Comparison of ENCODE assay signal across 8 mouse cellular contexts in genomic region chr10:14085882-14086515, GRCm38 (mm10).
DNase-seq lines count a peak whose midpoint lies in the region; ATAC-seq and TF ChIP-seq lines count a peak whose summit lies in the region.

No protein-coding gene starts in this region.

- H3K9me3 ChIP-seq in hindbrain, embryonic 15.5 days = no peaks in the 10 kb centered on the region
- no peaks in the 10 kb centered on the region for H3K9me3 ChIP-seq in hindbrain, embryonic 13.5 days
- H3K9me3 ChIP-seq in heart, embryonic 12.5 days (replicated peaks) = no peaks in the 10 kb centered on the region
- H3K9me3 ChIP-seq in liver, embryonic 14.5 days (ENCODE audit: control insufficient read depth, low read length) = no peaks in the 10 kb centered on the region
- H3K9me3 ChIP-seq in stomach, embryonic 16.5 days (replicated peaks; ENCODE audit: control insufficient read depth, low read length) = no peaks in the 10 kb centered on the region
- no peaks in the 10 kb centered on the region for H3K9me3 ChIP-seq in hindbrain, embryonic 12.5 days (replicated peaks)

- ATAC-seq in hindbrain, embryonic 15.5 days (ENCODE audit: low FRiP score, low read depth) = no peak
- no peak for ATAC-seq in hindbrain, embryonic 13.5 days (ENCODE audit: low FRiP score)
- ATAC-seq in heart, embryonic 12.5 days (ENCODE audit: insufficient number of reproducible peaks, low FRiP score) = 0 out of 2 replicates have a peak, but pooled peaks have one; percentile 25
- no peak for ATAC-seq in liver, embryonic 14.5 days (ENCODE audit: insufficient read depth)
- no peak for ATAC-seq in stomach, embryonic 16.5 days (ENCODE audit: insufficient read depth, low FRiP score)
- no peak for ATAC-seq in hindbrain, embryonic 12.5 days (ENCODE audit: low FRiP score)

- no peaks in the 10 kb centered on the region for H3K4me1 ChIP-seq in hindbrain, embryonic 15.5 days (replicated peaks)
- H3K4me1 ChIP-seq in hindbrain, embryonic 13.5 days (replicated peaks) = no peaks in the 10 kb centered on the region; the same call in 1 of the 2 replicates
- H3K4me1 ChIP-seq in heart, embryonic 12.5 days (replicated peaks) = peaks cover 19% of the 10 kb centered on the region
- peaks cover 0 to 4% of the 10 kb centered on the region in 2 experiments; a peak in 1 of 4 replicates for H3K4me1 ChIP-seq in liver, embryonic 14.5 days (replicated peaks; ENCODE audit: control insufficient read depth in 2 of 2, insufficient read depth in 2 of 2, low read length in 1 of 2)
- H3K4me1 ChIP-seq in stomach, embryonic 16.5 days (ENCODE audit: control insufficient read depth, insufficient read depth, low read length) = peaks cover 3% of the 10 kb centered on the region; the same call in 1 of the 2 replicates
- H3K4me1 ChIP-seq in hindbrain, embryonic 12.5 days = 0 out of 2 replicates have a peak, but pooled peaks cover 4% of the 10 kb centered on the region

- TF ChIP-seq EP300 in liver, embryonic 14.5 days (IDR thresholded peaks at IDR 0.05; ENCODE audit: low read depth) = no peak

- H3K4me2 ChIP-seq in hindbrain, embryonic 15.5 days = no peak overlapping the region
- no peak overlapping the region for H3K4me2 ChIP-seq in hindbrain, embryonic 13.5 days
- peak overlapping the region; percentile 46 for H3K4me2 ChIP-seq in heart, embryonic 12.5 days
- H3K4me2 ChIP-seq in liver, embryonic 14.5 days (ENCODE audit: low read depth) = peak overlapping the region; percentile 53
- H3K4me2 ChIP-seq in stomach, embryonic 16.5 days (ENCODE audit: low read depth, low read length) = peak overlapping the region; percentile 44
- H3K4me2 ChIP-seq in hindbrain, embryonic 12.5 days (replicated peaks) = no peak overlapping the region

- no peaks in the 10 kb centered on the region for H3K36me3 ChIP-seq in hindbrain, embryonic 15.5 days
- no peaks in the 10 kb centered on the region for H3K36me3 ChIP-seq in hindbrain, embryonic 13.5 days
- no peaks in the 10 kb centered on the region for H3K36me3 ChIP-seq in heart, embryonic 12.5 days
- no peaks in the 10 kb centered on the region for H3K36me3 ChIP-seq in liver, embryonic 14.5 days (replicated peaks; ENCODE audit: control insufficient read depth, insufficient read depth, low read depth)
- no peaks in the 10 kb centered on the region for H3K36me3 ChIP-seq in stomach, embryonic 16.5 days (ENCODE audit: control insufficient read depth, insufficient read depth, low read length)
- H3K36me3 ChIP-seq in hindbrain, embryonic 12.5 days = no peaks in the 10 kb centered on the region

- WGBS in hindbrain, embryonic 15.5 days = 83% methylated on average over 10 of the region's 10 CpGs
- WGBS in hindbrain, embryonic 13.5 days = 76% methylated on average over 10 of the region's 10 CpGs
- 67% methylated on average over 10 of the region's 10 CpGs for WGBS in heart, embryonic 12.5 days
- 16% methylated on average over 10 of the region's 10 CpGs for WGBS in liver, embryonic 14.5 days (ENCODE audit: insufficient replicate concordance)
- 37% methylated on average over 10 of the region's 10 CpGs for WGBS in stomach, embryonic 16.5 days
- WGBS in hindbrain, embryonic 12.5 days = 82% methylated on average over 10 of the region's 10 CpGs

- no peaks in the 10 kb centered on the region for H3K27me3 ChIP-seq in hindbrain, embryonic 15.5 days
- H3K27me3 ChIP-seq in hindbrain, embryonic 13.5 days = no peaks in the 10 kb centered on the region
- no peaks in the 10 kb centered on the region for H3K27me3 ChIP-seq in heart, embryonic 12.5 days (replicated peaks)
- H3K27me3 ChIP-seq in liver, embryonic 14.5 days (ENCODE audit: control insufficient read depth, insufficient read depth, low read length) = no peaks in the 10 kb centered on the region
- H3K27me3 ChIP-seq in stomach, embryonic 16.5 days (ENCODE audit: control insufficient read depth, insufficient read depth, low read length) = no peaks in the 10 kb centered on the region
- H3K27me3 ChIP-seq in hindbrain, embryonic 12.5 days = no peaks in the 10 kb centered on the region

- no peak for TF ChIP-seq CTCF in liver, embryonic 14.5 days (IDR thresholded peaks at IDR 0.05; ENCODE audit: low read depth)

- H3K27ac ChIP-seq in hindbrain, embryonic 15.5 days (replicated peaks) = peak overlapping the region; percentile 39; the same call in 1 of the 2 replicates
- no peak overlapping the region for H3K27ac ChIP-seq in hindbrain, embryonic 13.5 days
- H3K27ac ChIP-seq in heart, embryonic 12.5 days (ENCODE audit: poor library complexity, severe bottlenecking) = peak overlapping the region; percentile 77
- H3K27ac ChIP-seq in liver, embryonic 14.5 days = no peak overlapping the region
- H3K27ac ChIP-seq in stomach, embryonic 16.5 days (ENCODE audit: low read length) = peak overlapping the region; percentile 74
- no peak overlapping the region for H3K27ac ChIP-seq in hindbrain, embryonic 12.5 days

- H3K9ac ChIP-seq in hindbrain, embryonic 15.5 days = no peak overlapping the region
- no peak overlapping the region for H3K9ac ChIP-seq in hindbrain, embryonic 13.5 days
- H3K9ac ChIP-seq in heart, embryonic 12.5 days = no peak overlapping the region
- peak overlapping the region; percentile 37; the same call in 1 of the 2 replicates for H3K9ac ChIP-seq in liver, embryonic 14.5 days (replicated peaks)
- H3K9ac ChIP-seq in stomach, embryonic 16.5 days (ENCODE audit: low read length) = 0 out of 2 replicates have a peak overlapping the region, but pooled peaks have one; percentile 18
- no peak overlapping the region for H3K9ac ChIP-seq in hindbrain, embryonic 12.5 days

- no peak overlapping the region for H3K4me3 ChIP-seq in hindbrain, embryonic 15.5 days
- no peak overlapping the region for H3K4me3 ChIP-seq in hindbrain, embryonic 13.5 days
- no peak overlapping the region for H3K4me3 ChIP-seq in heart, embryonic 12.5 days
- peak overlapping the region; percentile 35 to 52; a peak in 3 of 4 replicates for H3K4me3 ChIP-seq in liver, embryonic 14.5 days (ENCODE audit: insufficient read depth in 1 of 2, low read depth in 2 of 2, low read length in 2 of 2)
- H3K4me3 ChIP-seq in stomach, embryonic 16.5 days (replicated peaks; ENCODE audit: low read length) = peak overlapping the region; percentile 30
- no peak overlapping the region for H3K4me3 ChIP-seq in hindbrain, embryonic 12.5 days

- DNase-seq in liver, embryonic 14.5 days (ENCODE audit: low read depth in 3 of 3, low spot score in 3 of 3) = no peak
- DNase-seq in layer of hippocampus, adult 9-11 months = no peak
- DNase-seq in layer of hippocampus, postnatal 10 days (ENCODE audit: low spot score in 2 of 2) = no peak

Comparison
In these comparisons a context has a peak if more than half of its experiments do, and no peak if none do; other contexts are left out.
1. H3K27ac ChIP-seq: peak in hindbrain, embryonic 15.5 days (single experiment), heart, embryonic 12.5 days (single experiment) and stomach, embryonic 16.5 days (single experiment); none in hindbrain, embryonic 13.5 days (single experiment), liver, embryonic 14.5 days (single experiment) and hindbrain, embryonic 12.5 days (single experiment).
2. H3K4me2 ChIP-seq: peak in heart, embryonic 12.5 days (single experiment), liver, embryonic 14.5 days (single experiment) and stomach, embryonic 16.5 days (single experiment); none in hindbrain, embryonic 15.5 days (single experiment), hindbrain, embryonic 13.5 days (single experiment) and hindbrain, embryonic 12.5 days (single experiment).
3. H3K4me3 ChIP-seq: peak in liver, embryonic 14.5 days (2 of 2) and stomach, embryonic 16.5 days (single experiment); none in hindbrain, embryonic 15.5 days (single experiment), hindbrain, embryonic 13.5 days (single experiment), heart, embryonic 12.5 days (single experiment) and hindbrain, embryonic 12.5 days (single experiment).
4. H3K9ac ChIP-seq: peak in liver, embryonic 14.5 days (single experiment) and stomach, embryonic 16.5 days (single experiment); none in hindbrain, embryonic 15.5 days (single experiment), hindbrain, embryonic 13.5 days (single experiment), heart, embryonic 12.5 days (single experiment) and hindbrain, embryonic 12.5 days (single experiment).